ENCODE assay signal across 7 mouse cellular contexts in the genomic region with DNA sequence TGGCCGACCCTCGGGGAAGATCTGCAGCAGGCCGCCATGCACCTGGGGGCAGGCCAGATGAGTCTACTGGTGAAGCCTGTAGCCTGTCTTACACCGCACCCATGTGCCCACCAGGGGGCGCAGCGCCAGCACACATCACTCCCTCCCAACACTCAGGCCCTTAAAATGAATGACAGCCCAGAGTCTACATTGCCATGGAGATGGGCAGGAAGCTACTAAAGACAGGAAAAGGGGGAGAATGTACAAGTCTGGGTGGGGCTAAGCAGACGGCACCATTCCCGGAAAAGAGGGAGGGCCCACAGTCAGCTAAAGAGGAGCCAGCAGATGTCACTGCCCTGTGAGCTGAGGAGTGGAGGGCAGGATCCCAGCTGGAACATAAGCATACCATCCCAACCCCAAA. TPM values are rescaled to one million over a fixed set of nuclear protein-coding genes. Genes with fewer than 3 reads are reported as not detected.
A peak's percentile ranks its signal among the peaks of the same experiment; 100 is the strongest.
DNase-seq lines count a peak whose midpoint lies in the region; ATAC-seq and TF ChIP-seq lines count a peak whose summit lies in the region.

No protein-coding gene starts in this region.

- peak; percentile 87 for DNase-seq in adrenal gland, adult 2 months
- peak; percentile 86 for DNase-seq in embryo, embryonic 11 days
- DNase-seq in gastrocnemius, postnatal 4 days (ENCODE audit: low spot score in 2 of 2) = peak; percentile 87 to 88
- DNase-seq in left cerebral cortex, postnatal 4 days = peak; percentile 90

- WGBS in intestine, postnatal 0 days = 15% methylated on average over 8 of the region's 8 CpGs
- 20% methylated on average over 8 of the region's 8 CpGs for WGBS in midbrain, embryonic 12.5 days
- 7% methylated on average over 8 of the region's 8 CpGs for WGBS in small intestine, adult 2 months

- no peaks in the 10 kb centered on the region for H3K9me3 ChIP-seq in intestine, postnatal 0 days (ENCODE audit: control insufficient read depth)
- no peaks in the 10 kb centered on the region for H3K9me3 ChIP-seq in midbrain, embryonic 12.5 days

- peaks cover 49% of the 10 kb centered on the region for H3K36me3 ChIP-seq in intestine, postnatal 0 days (ENCODE audit: control insufficient read depth, insufficient read depth)
- peaks cover 63% of the 10 kb centered on the region for H3K36me3 ChIP-seq in midbrain, embryonic 12.5 days
- H3K36me3 ChIP-seq in small intestine, adult 2 months (ENCODE audit: control insufficient read depth, insufficient read depth, low read length) = peaks cover 24% of the 10 kb centered on the region

- no peak overlapping the region for H3K27ac ChIP-seq in intestine, postnatal 0 days (ENCODE audit: low read depth, low read length)
- H3K27ac ChIP-seq in midbrain, embryonic 12.5 days (replicated peaks) = 0 out of 2 replicates have a peak overlapping the region, but pooled peaks have one; percentile 27
- 0 out of 2 replicates have a peak overlapping the region, but pooled peaks have one; percentile 17 for H3K27ac ChIP-seq in small intestine, adult 2 months (ENCODE audit: insufficient read depth, low read depth, low read length)

- no peak overlapping the region for H3K4me3 ChIP-seq in intestine, postnatal 0 days (ENCODE audit: low read depth, low read length)
- H3K4me3 ChIP-seq in midbrain, embryonic 12.5 days = no peak overlapping the region
- H3K4me3 ChIP-seq in small intestine, adult 2 months (ENCODE audit: low read depth, low read length) = no peak overlapping the region

- no peak overlapping the region for H3K9ac ChIP-seq in intestine, postnatal 0 days (ENCODE audit: low read depth, low read length)
- H3K9ac ChIP-seq in midbrain, embryonic 12.5 days (replicated peaks) = no peak overlapping the region

- H3K4me2 ChIP-seq in intestine, postnatal 0 days (replicated peaks; ENCODE audit: low read depth) = 0 out of 2 replicates have a peak overlapping the region, but pooled peaks have one; percentile 9
- no peak overlapping the region for H3K4me2 ChIP-seq in midbrain, embryonic 12.5 days (replicated peaks)

- peak; percentile 84 for ATAC-seq in intestine, postnatal 0 days
- ATAC-seq in midbrain, embryonic 12.5 days (ENCODE audit: low FRiP score, low read depth) = peak; percentile 93

- intact Hi-C loops in left cerebral cortex, postnatal 4 days (cut with DNase I) = no loop called here

- H3K27me3 ChIP-seq in intestine, postnatal 0 days (replicated peaks; ENCODE audit: control insufficient read depth, insufficient read depth, low read length) = no peaks in the 10 kb centered on the region
- no peaks in the 10 kb centered on the region for H3K27me3 ChIP-seq in midbrain, embryonic 12.5 days
- H3K27me3 ChIP-seq in small intestine, adult 2 months (ENCODE audit: control insufficient read depth, insufficient read depth, low read length) = no peaks in the 10 kb centered on the region

- TF ChIP-seq CTCF in intestine, postnatal 0 days (IDR thresholded peaks at IDR 0.05; ENCODE audit: low read depth) = peak; percentile 98
- peak; percentile 92 for TF ChIP-seq CTCF in small intestine, adult 2 months (IDR thresholded peaks at IDR 0.05; ENCODE audit: extremely low read depth, insufficient read length, insufficient replicate concordance, low read depth, low read length)

- no peak for TF ChIP-seq POLR2A in small intestine, adult 2 months (IDR thresholded peaks at IDR 0.05; ENCODE audit: low read depth, low read length)

- H3K4me1 ChIP-seq in intestine, postnatal 0 days (replicated peaks; ENCODE audit: control insufficient read depth, insufficient read depth, low read length) = peaks cover 15% of the 10 kb centered on the region; the same call in 1 of the 2 replicates
- H3K4me1 ChIP-seq in midbrain, embryonic 12.5 days = peaks cover 51% of the 10 kb centered on the region
- H3K4me1 ChIP-seq in small intestine, adult 2 months (ENCODE audit: control insufficient read depth, insufficient read depth, insufficient read length, low read length) = peaks cover 23% of the 10 kb centered on the region

RNA-seq across cellular contexts. Expression of a gene that starts 6.4 kb away (rescaled TPM):
- not detected for total RNA-seq in adrenal gland, adult 2 months (2021)
- not detected in 2 replicates for polyA plus RNA-seq in adrenal gland, adult 2 months (2012; rRNA removed)
- total RNA-seq in gastrocnemius, postnatal 4 days (2021) = not detected
- polyA plus RNA-seq in intestine, postnatal 0 days (2015; fragmentation: Nextera tagmentation; extraction: Ambion mirVana) = not detected in 2 replicates
- total RNA-seq in left cerebral cortex, postnatal 4 days (2021) = not detected
- polyA plus RNA-seq in midbrain, embryonic 12.5 days (2016; fragmentation: Nextera tagmentation; extraction: Ambion mirVana) = 0.18 and 0.27 TPM in 2 replicates
- not detected in 2 replicates for polyA plus RNA-seq in small intestine, adult 2 months (2012; rRNA removed)

RNA-seq across cellular contexts. Expression of a gene that starts 6.7 kb away (rescaled TPM):
- 100 to 1,000 TPM in 1 of 2 experiments, 10 to 100 TPM in 1; 85.6 to 101 TPM for total RNA-seq in adrenal gland, adult 2 months (2021)
- 142 and 144 TPM in 2 replicates for polyA plus RNA-seq in adrenal gland, adult 2 months (2012; rRNA removed)
- total RNA-seq in gastrocnemius, postnatal 4 days (2021) = 10 to 100 TPM; 81.4 to 85.3 TPM
- polyA plus RNA-seq in intestine, postnatal 0 days (2015; fragmentation: Nextera tagmentation; extraction: Ambion mirVana) = 63.9 and 64.0 TPM in 2 replicates
- 10 to 100 TPM; 89.8 to 91.3 TPM for total RNA-seq in left cerebral cortex, postnatal 4 days (2021)
- 94.2 and 100 TPM in 2 replicates for polyA plus RNA-seq in midbrain, embryonic 12.5 days (2016; fragmentation: Nextera tagmentation; extraction: Ambion mirVana)
- polyA plus RNA-seq in small intestine, adult 2 months (2012; rRNA removed) = 64.8 and 129 TPM in 2 replicates

RNA-seq across cellular contexts. Expression of a gene that starts 18.8 kb away (rescaled TPM):
- total RNA-seq in adrenal gland, adult 2 months (2021) = 10 to 100 TPM; 53.2 to 60.9 TPM
- polyA plus RNA-seq in adrenal gland, adult 2 months (2012; rRNA removed) = 86.9 and 97.4 TPM in 2 replicates
- total RNA-seq in gastrocnemius, postnatal 4 days (2021) = 10 to 100 TPM; 29.4 to 33.6 TPM
- polyA plus RNA-seq in intestine, postnatal 0 days (2015; fragmentation: Nextera tagmentation; extraction: Ambion mirVana) = 96.2 and 103 TPM in 2 replicates
- total RNA-seq in left cerebral cortex, postnatal 4 days (2021) = 10 to 100 TPM; 86.0 to 89.0 TPM
- polyA plus RNA-seq in midbrain, embryonic 12.5 days (2016; fragmentation: Nextera tagmentation; extraction: Ambion mirVana) = 82.9 and 83.0 TPM in 2 replicates
- 42.9 and 77.3 TPM in 2 replicates for polyA plus RNA-seq in small intestine, adult 2 months (2012; rRNA removed)

RNA-seq across cellular contexts. Expression of a gene that starts 21.0 kb away (rescaled TPM):
- total RNA-seq in adrenal gland, adult 2 months (2021) = not detected
- polyA plus RNA-seq in adrenal gland, adult 2 months (2012; rRNA removed) = 0.10 TPM in 1 of 2 replicates, not detected in the other
- total RNA-seq in gastrocnemius, postnatal 4 days (2021) = not detected
- 0.22 TPM in 1 of 2 replicates, not detected in the other for polyA plus RNA-seq in intestine, postnatal 0 days (2015; fragmentation: Nextera tagmentation; extraction: Ambion mirVana)
- total RNA-seq in left cerebral cortex, postnatal 4 days (2021) = not detected
- polyA plus RNA-seq in midbrain, embryonic 12.5 days (2016; fragmentation: Nextera tagmentation; extraction: Ambion mirVana) = 0.59 TPM in 1 of 2 replicates, not detected in the other
- 0.23 TPM in 1 of 2 replicates, not detected in the other for polyA plus RNA-seq in small intestine, adult 2 months (2012; rRNA removed)

RNA-seq across cellular contexts. Expression of a gene that starts 21.1 kb away (rescaled TPM):
- not detected for total RNA-seq in adrenal gland, adult 2 months (2021)
- polyA plus RNA-seq in adrenal gland, adult 2 months (2012; rRNA removed) = 0.44 TPM in 1 of 2 replicates, not detected in the other
- total RNA-seq in gastrocnemius, postnatal 4 days (2021) = not detected
- polyA plus RNA-seq in intestine, postnatal 0 days (2015; fragmentation: Nextera tagmentation; extraction: Ambion mirVana) = not detected in 2 replicates
- total RNA-seq in left cerebral cortex, postnatal 4 days (2021) = 1 to 10 TPM; 2.3 to 2.4 TPM
- polyA plus RNA-seq in midbrain, embryonic 12.5 days (2016; fragmentation: Nextera tagmentation; extraction: Ambion mirVana) = 5.1 and 11.1 TPM in 2 replicates
- polyA plus RNA-seq in small intestine, adult 2 months (2012; rRNA removed) = 9.6 TPM in 1 of 2 replicates, not detected in the other
